ENCODE assay signal across 8 mouse cellular contexts in genomic region chr14:21985426-21985931, GRCm38 (mm10). TPM values are rescaled to one million over a fixed set of nuclear protein-coding genes. Genes with fewer than 3 reads are reported as not detected.
DNase-seq lines count a peak whose midpoint lies in the region; ATAC-seq and TF ChIP-seq lines count a peak whose summit lies in the region.

No protein-coding gene starts in this region.

- no peak for TF ChIP-seq POLR2A in myocyte (IDR thresholded peaks at IDR 0.05; ENCODE audit: insufficient read length, low read depth)

- peak overlapping the region; percentile 12 for H3ac ChIP-seq in myocyte (ENCODE audit: control insufficient read depth, insufficient read length)

- peak overlapping the region; percentile 83 for H3K4me2 ChIP-seq in heart, embryonic 16.5 days (ENCODE audit: low read depth, low read length)
- H3K4me2 ChIP-seq in limb, embryonic 11.5 days (ENCODE audit: low read depth, severe bottlenecking): peak overlapping the region; percentile 80
- peak overlapping the region; percentile 84 for H3K4me2 ChIP-seq in myocyte (ENCODE audit: low read depth)

- H3K9me3 ChIP-seq in heart, embryonic 16.5 days (replicated peaks; ENCODE audit: control insufficient read depth, low read length): no peaks in the 10 kb centered on the region
- no peaks in the 10 kb centered on the region for H3K9me3 ChIP-seq in limb, embryonic 11.5 days (ENCODE audit: control insufficient read depth, low read length)

- peak overlapping the region; percentile 80; the same call in 1 of the 2 replicates for H3K27ac ChIP-seq in heart, embryonic 16.5 days (ENCODE audit: low read length)
- peak overlapping the region; percentile 97 for H3K27ac ChIP-seq in limb, embryonic 11.5 days (replicated peaks; ENCODE audit: low read depth, low read length)

- peak overlapping the region; percentile 66 for H3K4me3 ChIP-seq in heart, embryonic 16.5 days (ENCODE audit: low read length)
- H3K4me3 ChIP-seq in limb, embryonic 11.5 days (ENCODE audit: low read depth, low read length): peak overlapping the region; percentile 87
- H3K4me3 ChIP-seq in myocyte: peak overlapping the region; percentile 56

- H3K9ac ChIP-seq in heart, embryonic 16.5 days (ENCODE audit: low read length): peak overlapping the region; percentile 74
- H3K9ac ChIP-seq in limb, embryonic 11.5 days (ENCODE audit: low read length): peak overlapping the region; percentile 94

- DNase-seq in ovary, postnatal 10 days (ENCODE audit: low spot score): peak; percentile 74
- no peak for DNase-seq in ovary, adult 18-20 months (ENCODE audit: low spot score)
- DNase-seq in embryo, embryonic 11.5 days (ENCODE audit: low read depth, low spot score): peak; percentile 27
- no peak for DNase-seq in limb, embryonic 11.5 days (ENCODE audit: low spot score)
- DNase-seq in cerebellum, adult 11 months: no peak

- 6% methylated on average over 37 of the region's 37 CpGs for WGBS in heart, embryonic 16.5 days
- under 1% methylated on average over 37 of the region's 37 CpGs for WGBS in limb, embryonic 11.5 days

- H3K27me3 ChIP-seq in heart, embryonic 16.5 days (ENCODE audit: control insufficient read depth, insufficient read depth, low read length): peaks cover 29% of the 10 kb centered on the region
- H3K27me3 ChIP-seq in limb, embryonic 11.5 days (ENCODE audit: control insufficient read depth, insufficient read depth, low read length): peaks cover 12% of the 10 kb centered on the region
- H3K27me3 ChIP-seq in myocyte (ENCODE audit: control insufficient read depth, insufficient read depth, insufficient read length): no peaks in the 10 kb centered on the region

- H3K79me2 ChIP-seq in myocyte (ENCODE audit: control insufficient read depth, insufficient read depth): peaks cover 8% of the 10 kb centered on the region

- H3K36me3 ChIP-seq in heart, embryonic 16.5 days (ENCODE audit: control insufficient read depth, insufficient read depth): no peaks in the 10 kb centered on the region
- H3K36me3 ChIP-seq in limb, embryonic 11.5 days (ENCODE audit: control insufficient read depth, insufficient read depth, low read length): peaks cover 2% of the 10 kb centered on the region; the same call in 1 of the 2 replicates
- no peaks in the 10 kb centered on the region for H3K36me3 ChIP-seq in myocyte (ENCODE audit: control insufficient read depth, insufficient read depth)

- peaks cover 28% of the 10 kb centered on the region for H3K4me1 ChIP-seq in heart, embryonic 16.5 days (ENCODE audit: control insufficient read depth, insufficient read depth, low read length)
- peaks cover 14% of the 10 kb centered on the region for H3K4me1 ChIP-seq in limb, embryonic 11.5 days (ENCODE audit: control insufficient read depth, insufficient read depth, low read length)

- no peak for ATAC-seq in heart, embryonic 16.5 days (replicated peaks; ENCODE audit: extremely low read depth, insufficient read depth, low FRiP score)
- no peak for ATAC-seq in limb, embryonic 11.5 days (ENCODE audit: insufficient number of reproducible peaks, low FRiP score, low TSS enrichment, low read depth)
- no peak for ATAC-seq in inflammation-experienced regulatory T-cells, adult 6 months

TF ChIP-seq in myocyte, 11 proteins besides CTCF, POLR2A, EP300 and RAD21:
- TF ChIP-seq MAX (IDR thresholded peaks at IDR 0.05; ENCODE audit: low read depth): no peak

RNA-seq across cellular contexts. Expression of gene Zfp503, which starts 3.9 kb away (rescaled TPM):
- 1.9 and 2.9 TPM in 2 replicates for polyA plus RNA-seq in heart, embryonic 16.5 days (2015; fragmentation: Nextera tagmentation; extraction: Ambion mirVana)
- 12.8 and 16.1 TPM in 2 replicates for polyA plus RNA-seq in limb, embryonic 11.5 days (2014; fragmentation: Nextera tagmentation; extraction: Ambion mirVana)
- polyA plus RNA-seq in myocyte (2012; fragmentation: generic; extraction: Trizol): 5.4 TPM
- not detected for polyA plus RNA-seq in inflammation-experienced regulatory T-cells, adult 6 months (2017; shearing (Covaris generic))

RNA-seq across cellular contexts. Expression of gene Lrmda, which starts 34.0 kb away (rescaled TPM):
- 0.34 and 0.55 TPM in 2 replicates for polyA plus RNA-seq in heart, embryonic 16.5 days (2015; fragmentation: Nextera tagmentation; extraction: Ambion mirVana)
- polyA plus RNA-seq in limb, embryonic 11.5 days (2014; fragmentation: Nextera tagmentation; extraction: Ambion mirVana): 0.20 and 0.52 TPM in 2 replicates
- polyA plus RNA-seq in myocyte (2012; fragmentation: generic; extraction: Trizol): 1.9 TPM
- not detected for polyA plus RNA-seq in inflammation-experienced regulatory T-cells, adult 6 months (2017; shearing (Covaris generic))

Comparison
In these comparisons a context has a peak if more than half of its experiments do, and no peak if none do; other contexts are left out.
1. DNase-seq: peak in ovary, postnatal 10 days (single experiment) and embryo, embryonic 11.5 days (single experiment); none in ovary, adult 18-20 months (single experiment), limb, embryonic 11.5 days (single experiment) and cerebellum, adult 11 months (single experiment).
2. Peak in every context shown above with its lines, with median percentiles within 50 percentile points of each other: H3K4me2 ChIP-seq and H3K4me3 ChIP-seq.